Mouse (Mus musculus) erythroid progenitor cell, adult 5-6 weeks (primary cell): ENCODE measurements around the gene Rab3d. TPM values are rescaled to one million over a fixed set of nuclear protein-coding genes. Genes with fewer than 3 reads are reported as not detected.
A peak's percentile ranks its signal among the peaks of the same experiment; 100 is the strongest.
"Not testable (repeated sequence)": the region's sequence is repeated elsewhere in the genome, so short reads cannot be mapped to it uniquely, and the experiment has no call there.

Source experiments
- ATAC-seq: replicated peaks from 2 replicates; pipeline ENCODE4 v1.8.0; 2016; ENCODE audit warnings: moderate number of reproducible peaks, mild to moderate bottlenecking, moderate TSS enrichment, inconsistent platforms; ENCODE audit not compliant: poor library complexity, low FRiP score, severe bottlenecking
- total RNA-seq, 2 experiments: library from RNA; stranded (forward) in 1 of 2; stranded (reverse) in 1 of 2; fragments of 150-400 nt in 1 of 2; fragments of 186-747, 209-891 nt in 1 of 2; gene quantifications; 2 replicates each; pipeline versions ENCODE4 v1.2.3 to v1.2.4; 2015 to 2017; ENCODE audit warnings: low replicate concordance in 2 of 2

Rab3d gene
- total RNA-seq, 2 experiments from 2014 or later: 3.8 to 11.6 TPM

- no peak for ATAC-seq
Measured at GRCm38 (mm10) chr9:21917493-21918034, 428 bp downstream of the Rab3d start.

GRCm38 (mm10) chr9:21916851-21917492 is 1.0 kb downstream of the Rab3d start:
- no peak for ATAC-seq

- ATAC-seq: 0 out of 2 replicates have a peak, but pooled peaks have one; percentile 27
Measured at GRCm38 (mm10) chr9:21909474-21910223, 8.3 kb downstream of the Rab3d start.

GRCm38 (mm10) chr9:21908216-21908615 is 9.8 kb downstream of the Rab3d start:
- no peak for ATAC-seq

GRCm38 (mm10) chr9:21904031-21904430 is 14.0 kb downstream of the Rab3d start:
- ATAC-seq: no peak

- ATAC-seq: no peak
Measured at GRCm38 (mm10) chr9:21901223-21901820, 16.7 kb downstream of the Rab3d start.

GRCm38 (mm10) chr9:21889229-21889628 is 28.8 kb downstream of the Rab3d start:
- no peak for ATAC-seq

GRCm38 (mm10) chr9:21876601-21877000 is 41.4 kb downstream of the Rab3d start:
- no peak for ATAC-seq

- ATAC-seq: no peak
Measured at GRCm38 (mm10) chr9:21872204-21872603, 45.8 kb downstream of the Rab3d start.

- peak; percentile 57; the same call in 1 of the 2 replicates for ATAC-seq
Measured at GRCm38 (mm10) chr9:21870879-21871524, 47.0 kb downstream of the Rab3d start.

GRCm38 (mm10) chr9:21869290-21869689 is 48.7 kb downstream of the Rab3d start:
- 0 out of 2 replicates have a peak, but pooled peaks have one; percentile 44 for ATAC-seq

GRCm38 (mm10) chr9:21867726-21868125 is 50.3 kb downstream of the Rab3d start:
- no peak for ATAC-seq

- ATAC-seq: no peak
Measured at GRCm38 (mm10) chr9:21866641-21867040, 51.4 kb downstream of the Rab3d start.

GRCm38 (mm10) chr9:21865673-21866398 is 52.2 kb downstream of the Rab3d start:
- ATAC-seq: no peak

- ATAC-seq: no peak
Measured at GRCm38 (mm10) chr9:21862181-21862580, 55.8 kb downstream of the Rab3d start.

GRCm38 (mm10) chr9:21860349-21860748 is 57.6 kb downstream of the Rab3d start:
- not testable (repeated sequence) for ATAC-seq

- no peak for ATAC-seq
Measured at GRCm38 (mm10) chr9:21859606-21860005, 58.4 kb downstream of the Rab3d start.

GRCm38 (mm10) chr9:21858084-21858483 is 59.9 kb downstream of the Rab3d start:
- no peak for ATAC-seq

GRCm38 (mm10) chr9:21857501-21857900 is 60.5 kb downstream of the Rab3d start:
- no peak for ATAC-seq
